Mouse (Mus musculus): ENCODE measurements around the gene Fcrls. TPM values are rescaled to one million over a fixed set of nuclear protein-coding genes. Genes with fewer than 3 reads are reported as not detected.

Fcrls gene
- polyA plus RNA-seq (2015; fragmentation: Nextera tagmentation; extraction: Ambion mirVana): 17.9 and 18.4 TPM in 2 replicates

DNA sequence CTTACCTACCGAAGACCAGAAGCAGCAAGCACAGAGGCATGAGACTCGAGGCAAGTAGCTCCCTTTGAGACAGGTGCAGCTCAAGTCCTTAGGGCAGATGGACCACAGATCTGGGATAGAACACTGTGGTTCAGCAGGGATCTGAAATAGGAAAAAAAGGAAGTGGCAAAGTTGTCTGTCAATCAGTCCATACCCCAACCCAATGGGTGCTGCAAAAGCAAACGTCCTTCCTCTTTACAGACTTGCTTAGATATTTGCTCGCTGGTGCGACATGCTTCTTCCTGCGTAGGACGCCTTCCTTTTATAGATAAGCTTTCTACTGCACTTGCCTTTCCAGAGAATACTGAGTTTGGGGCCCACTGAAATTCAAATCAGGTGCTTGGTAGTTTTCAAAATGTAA, at the start of gene Fcrls:
Gene Fcrls, minus strand, starts transcription at position 303 of the 400 bp plus-strand sequence.
- WGBS: 74% methylated on average over 7 of the region's 7 CpGs
- Histone ChIP-seq H3K36me3 (no peaks in the 10 kb centered on the region), H3K4me2 (replicated peaks) (no peak within 1 kb of the TSS), H3K9ac (no peak within 1 kb of the TSS), H3K27me3 (no peaks in the 10 kb centered on the region), H3K4me1 (no peaks in the 10 kb centered on the region), H3K4me3 (replicated peaks) (no peak within 1 kb of the TSS), H3K27ac (replicated peaks) (no peak within 1 kb of the TSS), H3K9me3 (replicated peaks) (no peaks in the 10 kb centered on the region)
- no peak for ATAC-seq (ENCODE audit: insufficient number of reproducible peaks, low FRiP score, low TSS enrichment, low read depth)

DNA sequence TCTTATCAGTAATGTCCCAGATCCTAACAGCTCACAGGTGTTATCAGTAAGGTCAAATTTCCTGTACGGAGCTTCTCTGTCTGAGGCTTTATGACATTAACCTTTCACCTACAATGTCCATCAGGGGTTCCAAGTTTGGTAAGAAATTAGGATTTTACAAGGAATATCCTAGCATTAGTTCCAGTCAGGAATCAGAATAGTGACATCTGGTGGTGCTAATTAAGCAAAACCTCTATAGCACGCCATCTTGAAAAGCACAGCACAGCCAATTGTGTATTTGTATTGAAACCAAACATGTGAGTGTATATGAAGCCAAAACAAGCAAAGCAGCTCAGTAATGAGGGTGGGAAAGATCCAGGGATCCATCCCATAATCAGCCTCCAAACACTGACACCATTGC, 46.4 kb upstream of the Fcrls start:
- H3K27me3 ChIP-seq: no peaks in the 10 kb centered on the region
- no peak for ATAC-seq (ENCODE audit: insufficient number of reproducible peaks, low FRiP score, low TSS enrichment, low read depth)
- WGBS: 78% methylated on average over 2 of the region's 2 CpGs
- H3K9me3 ChIP-seq (replicated peaks): no peaks in the 10 kb centered on the region
- no peak overlapping the region for H3K9ac ChIP-seq
- no peaks in the 10 kb centered on the region for H3K4me1 ChIP-seq
- H3K4me2 ChIP-seq (replicated peaks): no peak overlapping the region
- no peaks in the 10 kb centered on the region for H3K36me3 ChIP-seq
- no peak overlapping the region for H3K4me3 ChIP-seq (replicated peaks)
- no peak overlapping the region for H3K27ac ChIP-seq (replicated peaks)

DNA sequence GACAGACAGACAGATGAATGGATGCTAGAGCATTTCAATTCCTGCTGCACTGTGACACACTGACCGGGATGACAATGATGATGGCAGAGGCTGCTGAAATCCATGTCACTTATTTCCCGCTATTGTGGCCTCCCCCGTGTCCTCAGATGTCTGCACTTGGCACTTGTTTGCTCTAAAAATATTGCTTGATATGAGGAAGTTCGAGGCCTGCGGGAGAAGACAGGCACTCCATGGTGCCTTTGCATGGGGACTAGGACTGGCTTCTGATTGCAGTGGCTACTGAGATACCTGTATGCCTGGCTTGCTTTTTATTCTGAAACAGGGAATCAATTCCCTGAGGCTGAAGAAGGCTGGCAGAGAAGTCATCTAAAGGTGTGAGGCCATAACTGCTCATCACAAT, 36.4 kb upstream of the Fcrls start:
- Histone ChIP-seq H3K4me2 (replicated peaks) (no peak overlapping the region), H3K4me1 (no peaks in the 10 kb centered on the region), H3K9me3 (replicated peaks) (no peaks in the 10 kb centered on the region), H3K36me3 (no peaks in the 10 kb centered on the region), H3K4me3 (replicated peaks) (no peak overlapping the region), H3K27ac (replicated peaks) (no peak overlapping the region), H3K9ac (no peak overlapping the region), H3K27me3 (no peaks in the 10 kb centered on the region)
- ATAC-seq (ENCODE audit: insufficient number of reproducible peaks, low FRiP score, low TSS enrichment, low read depth): no peak
- WGBS: 67% methylated on average over 5 of the region's 5 CpGs

DNA sequence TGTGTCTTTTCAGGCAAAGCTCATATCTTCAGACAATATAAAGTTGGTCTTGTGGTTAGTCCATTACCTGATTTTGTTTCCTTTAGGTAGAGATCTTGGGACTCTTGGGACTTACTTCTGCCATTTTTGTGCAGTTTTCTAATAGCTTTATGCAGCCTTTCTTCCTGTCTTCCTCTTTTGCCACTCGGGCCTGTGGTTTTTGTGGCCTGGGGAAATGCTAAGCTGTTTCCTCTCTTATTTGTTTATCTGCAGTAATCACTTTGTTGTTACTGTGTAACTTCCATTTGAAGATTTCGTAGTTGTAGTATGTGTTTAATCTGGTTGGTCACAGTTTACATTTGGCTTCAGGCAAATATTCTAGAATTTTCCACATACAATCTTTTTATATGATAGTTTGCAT, 10.8 kb upstream of the Fcrls start:
- H3K4me1 ChIP-seq: no peaks in the 10 kb centered on the region
- no peaks in the 10 kb centered on the region for H3K36me3 ChIP-seq
- H3K4me3 ChIP-seq (replicated peaks): no peak overlapping the region
- H3K27me3 ChIP-seq: no peaks in the 10 kb centered on the region
- no peaks in the 10 kb centered on the region for H3K9me3 ChIP-seq (replicated peaks)
- H3K9ac ChIP-seq: no peak overlapping the region
- H3K4me2 ChIP-seq (replicated peaks): no peak overlapping the region
- 42% methylated on average over 2 of the region's 2 CpGs for WGBS
- no peak for ATAC-seq (ENCODE audit: insufficient number of reproducible peaks, low FRiP score, low TSS enrichment, low read depth)
- H3K27ac ChIP-seq (replicated peaks): no peak overlapping the region

DNA sequence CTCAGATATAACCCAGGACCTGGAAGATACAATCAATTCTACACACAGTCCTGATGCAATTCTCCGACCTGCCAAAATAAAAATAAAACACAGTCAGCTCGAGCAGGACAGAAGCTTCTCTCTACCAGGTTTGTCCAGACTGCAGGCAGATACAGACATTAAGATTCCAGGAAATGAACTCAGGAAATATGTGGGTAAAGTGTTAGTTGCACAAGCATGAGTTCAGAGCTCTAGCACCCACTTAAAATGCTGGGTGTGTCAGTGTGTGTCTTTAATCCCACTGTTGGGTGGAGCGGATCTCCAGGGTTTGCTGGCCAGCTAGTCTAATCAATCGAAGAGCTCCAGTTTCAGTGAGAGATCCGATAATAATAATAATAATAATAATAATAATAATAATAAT, 3.0 kb upstream of the Fcrls start:
- WGBS: 72% methylated on average over 5 of the region's 5 CpGs
- H3K27ac ChIP-seq (replicated peaks): no peak overlapping the region
- no peak for ATAC-seq (ENCODE audit: insufficient number of reproducible peaks, low FRiP score, low TSS enrichment, low read depth)
- H3K36me3 ChIP-seq: no peaks in the 10 kb centered on the region
- H3K27me3 ChIP-seq: no peaks in the 10 kb centered on the region
- no peak overlapping the region for H3K4me2 ChIP-seq (replicated peaks)
- no peak overlapping the region for H3K9ac ChIP-seq
- no peak overlapping the region for H3K4me3 ChIP-seq (replicated peaks)
- H3K9me3 ChIP-seq (replicated peaks): no peaks in the 10 kb centered on the region
- no peaks in the 10 kb centered on the region for H3K4me1 ChIP-seq

DNA sequence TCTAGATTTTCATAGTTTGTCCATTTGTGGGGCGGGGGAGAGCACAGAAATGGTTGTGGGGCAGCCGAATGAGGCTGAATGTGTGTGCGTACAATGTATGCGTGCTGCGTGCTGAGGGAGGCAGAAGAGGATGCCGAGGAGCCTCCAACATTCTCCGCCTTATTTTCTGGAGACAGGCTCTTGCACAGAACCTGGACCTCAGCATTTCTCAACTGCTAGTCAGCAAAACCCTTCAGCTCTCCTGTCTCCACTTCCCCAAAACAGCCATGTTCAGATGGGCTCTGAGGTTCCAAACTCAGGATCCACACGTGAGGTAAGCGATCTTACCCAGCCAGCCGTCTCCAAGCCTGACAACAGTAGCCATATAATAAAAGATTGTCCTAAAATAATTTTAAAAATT, 8.3 kb downstream of the Fcrls start:
- Histone ChIP-seq H3K4me2 (replicated peaks) (no peak overlapping the region), H3K36me3 (no peaks in the 10 kb centered on the region), H3K9me3 (replicated peaks) (no peaks in the 10 kb centered on the region), H3K27me3 (no peaks in the 10 kb centered on the region), H3K4me3 (replicated peaks) (no peak overlapping the region), H3K27ac (replicated peaks) (no peak overlapping the region), H3K9ac (no peak overlapping the region), H3K4me1 (no peaks in the 10 kb centered on the region)
- no peak for ATAC-seq (ENCODE audit: insufficient number of reproducible peaks, low FRiP score, low TSS enrichment, low read depth)
- 85% methylated on average over 10 of the region's 10 CpGs for WGBS

DNA sequence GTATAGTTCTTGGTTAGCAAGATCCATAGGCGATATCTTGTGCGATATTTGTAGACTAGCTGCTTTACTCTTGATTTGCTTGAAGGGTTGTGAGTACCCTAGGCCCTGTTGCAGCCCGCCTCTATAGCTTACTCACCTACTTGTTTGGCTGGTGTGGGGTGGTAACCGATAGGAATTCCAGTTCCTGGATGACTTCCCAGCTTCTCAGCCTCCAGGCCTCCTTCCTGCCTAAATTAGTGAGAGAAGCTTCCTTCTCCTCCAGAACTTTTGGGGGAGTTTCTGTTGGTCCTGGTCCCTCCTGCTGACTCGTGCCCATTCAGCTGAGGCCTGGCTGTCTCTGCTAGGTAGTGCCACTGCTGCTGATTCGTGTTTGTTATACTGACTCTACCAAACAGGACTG, 14.0 kb downstream of the Fcrls start:
- Histone ChIP-seq H3K36me3 (no peaks in the 10 kb centered on the region), H3K4me1 (no peaks in the 10 kb centered on the region), H3K9me3 (replicated peaks) (no peaks in the 10 kb centered on the region), H3K4me3 (replicated peaks) (no peak overlapping the region), H3K9ac (no peak overlapping the region), H3K27me3 (no peaks in the 10 kb centered on the region), H3K27ac (replicated peaks) (no peak overlapping the region), H3K4me2 (replicated peaks) (no peak overlapping the region)
- no peak for ATAC-seq (ENCODE audit: insufficient number of reproducible peaks, low FRiP score, low TSS enrichment, low read depth)
- 63% methylated on average over 6 of the region's 6 CpGs for WGBS

DNA sequence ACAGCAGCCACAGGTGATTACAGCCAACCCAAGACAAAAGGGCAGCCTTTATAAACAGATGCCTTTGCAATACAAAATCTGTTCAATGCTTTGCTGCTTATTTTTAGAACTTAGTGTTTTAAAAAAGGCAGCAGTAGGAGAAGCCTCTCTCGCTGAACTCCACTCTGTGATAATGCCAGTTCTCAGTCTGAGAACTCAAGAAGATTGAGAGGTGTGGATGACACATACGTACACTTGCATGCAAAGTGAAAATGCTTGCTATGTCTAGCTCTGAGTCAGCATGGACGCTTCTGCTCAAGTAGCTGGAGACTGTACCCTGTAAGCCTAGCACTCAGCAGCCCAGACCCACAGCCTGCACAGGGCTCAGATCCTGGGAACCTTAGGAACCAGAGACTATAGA, 16.2 kb downstream of the Fcrls start:
- no peaks in the 10 kb centered on the region for H3K9me3 ChIP-seq (replicated peaks)
- ATAC-seq (ENCODE audit: insufficient number of reproducible peaks, low FRiP score, low TSS enrichment, low read depth): no peak
- H3K4me2 ChIP-seq (replicated peaks): no peak overlapping the region
- 51% methylated on average over 3 of the region's 3 CpGs for WGBS
- no peak overlapping the region for H3K9ac ChIP-seq
- no peak overlapping the region for H3K27ac ChIP-seq (replicated peaks)
- H3K4me3 ChIP-seq (replicated peaks): no peak overlapping the region
- H3K36me3 ChIP-seq: no peaks in the 10 kb centered on the region
- H3K4me1 ChIP-seq: no peaks in the 10 kb centered on the region
- no peaks in the 10 kb centered on the region for H3K27me3 ChIP-seq

- H3K9ac ChIP-seq: no peak overlapping the region
- no peak overlapping the region for H3K4me3 ChIP-seq (replicated peaks)
- H3K27ac ChIP-seq (replicated peaks): no peak overlapping the region
- 2% methylated on average over 2 of the region's 2 CpGs for whole genome bisulfite sequencing
- no peaks in the 10 kb centered on the region for H3K9me3 ChIP-seq (replicated peaks)
- H3K4me2 ChIP-seq (replicated peaks): no peak overlapping the region
- no peak for ATAC-seq (ENCODE audit: insufficient number of reproducible peaks, low FRiP score, low TSS enrichment, low read depth)
- no peaks in the 10 kb centered on the region for H3K27me3 ChIP-seq
- H3K36me3 ChIP-seq: no peaks in the 10 kb centered on the region
- H3K4me1 ChIP-seq: no peaks in the 10 kb centered on the region
These were observed 19.9 kb downstream of the Fcrls start for GRCm38 (mm10) chr3:87243654-87244053.

DNA sequence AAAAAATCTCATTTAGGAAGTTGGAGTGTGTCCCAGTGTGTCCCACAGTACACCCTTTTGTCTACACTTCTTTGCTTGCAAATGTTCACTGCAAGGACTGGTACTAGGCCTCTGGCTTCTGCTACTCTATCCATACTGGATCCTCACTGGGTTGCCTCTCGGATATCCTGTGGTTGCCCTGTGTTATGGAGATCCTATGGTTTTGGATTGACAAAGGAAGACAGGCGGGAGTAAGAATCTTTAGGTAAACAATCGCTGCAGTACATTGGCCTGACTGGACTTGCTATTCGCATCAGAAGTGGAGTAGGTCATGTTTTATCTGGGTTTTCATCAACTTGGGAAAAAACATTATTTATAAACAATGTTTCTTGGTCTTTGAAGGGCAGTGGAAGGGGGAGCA, 22.6 kb downstream of the Fcrls start:
- H3K4me2 ChIP-seq (replicated peaks): no peak overlapping the region
- no peak overlapping the region for H3K9ac ChIP-seq
- H3K4me3 ChIP-seq (replicated peaks): no peak overlapping the region
- H3K4me1 ChIP-seq: no peaks in the 10 kb centered on the region
- H3K36me3 ChIP-seq: no peaks in the 10 kb centered on the region
- no peak overlapping the region for H3K27ac ChIP-seq (replicated peaks)
- no peaks in the 10 kb centered on the region for H3K9me3 ChIP-seq (replicated peaks)
- ATAC-seq (ENCODE audit: insufficient number of reproducible peaks, low FRiP score, low TSS enrichment, low read depth): no peak
- 63% methylated on average over 4 of the region's 4 CpGs for WGBS
- H3K27me3 ChIP-seq: no peaks in the 10 kb centered on the region

DNA sequence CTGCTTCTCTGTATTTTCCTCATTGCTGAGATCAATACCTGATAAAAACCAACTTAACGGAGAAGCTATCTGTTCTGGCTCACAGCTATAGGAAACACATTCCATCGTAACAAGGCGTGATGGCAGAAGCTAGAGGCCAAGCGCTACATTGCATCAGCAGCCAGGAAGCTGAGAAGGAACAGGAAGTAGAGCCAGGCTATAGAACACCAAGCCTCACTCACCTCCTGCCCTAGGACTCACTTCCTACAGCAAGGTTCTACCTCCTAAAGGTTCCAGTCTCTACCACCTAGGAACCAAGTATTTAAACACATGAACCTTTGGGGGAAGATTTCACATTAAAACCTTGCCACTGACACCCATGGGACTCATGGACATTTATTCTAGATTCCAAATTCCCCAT, 39.9 kb downstream of the Fcrls start:
- Histone ChIP-seq H3K9ac (no peak overlapping the region), H3K4me1 (no peaks in the 10 kb centered on the region), H3K27me3 (no peaks in the 10 kb centered on the region), H3K27ac (replicated peaks) (no peak overlapping the region), H3K4me3 (replicated peaks) (no peak overlapping the region), H3K9me3 (replicated peaks) (no peaks in the 10 kb centered on the region), H3K4me2 (replicated peaks) (no peak overlapping the region), H3K36me3 (no peaks in the 10 kb centered on the region)
- WGBS: 66% methylated on average over 4 of the region's 4 CpGs
- no peak for ATAC-seq (ENCODE audit: insufficient number of reproducible peaks, low FRiP score, low TSS enrichment, low read depth)

- 72% methylated on average over 5 of the region's 5 CpGs for WGBS
- no peak overlapping the region for H3K4me2 ChIP-seq (replicated peaks)
- ATAC-seq (ENCODE audit: insufficient number of reproducible peaks, low FRiP score, low TSS enrichment, low read depth): no peak
These were observed 41.2 kb downstream of the Fcrls start for GRCm38 (mm10) chr3:87222346-87222745.

More at GRCm38 (mm10) chr3:87222346-87222745, 41.2 kb downstream of the Fcrls start:
- Histone ChIP-seq H3K9ac (no peak overlapping the region), H3K4me1 (no peaks in the 10 kb centered on the region), H3K9me3 (replicated peaks) (no peaks in the 10 kb centered on the region), H3K27ac (replicated peaks) (no peak overlapping the region), H3K36me3 (no peaks in the 10 kb centered on the region), H3K4me3 (replicated peaks) (no peak overlapping the region), H3K27me3 (no peaks in the 10 kb centered on the region)
